9 mouse cellular contexts compared by ENCODE assay signal in the genomic region with DNA sequence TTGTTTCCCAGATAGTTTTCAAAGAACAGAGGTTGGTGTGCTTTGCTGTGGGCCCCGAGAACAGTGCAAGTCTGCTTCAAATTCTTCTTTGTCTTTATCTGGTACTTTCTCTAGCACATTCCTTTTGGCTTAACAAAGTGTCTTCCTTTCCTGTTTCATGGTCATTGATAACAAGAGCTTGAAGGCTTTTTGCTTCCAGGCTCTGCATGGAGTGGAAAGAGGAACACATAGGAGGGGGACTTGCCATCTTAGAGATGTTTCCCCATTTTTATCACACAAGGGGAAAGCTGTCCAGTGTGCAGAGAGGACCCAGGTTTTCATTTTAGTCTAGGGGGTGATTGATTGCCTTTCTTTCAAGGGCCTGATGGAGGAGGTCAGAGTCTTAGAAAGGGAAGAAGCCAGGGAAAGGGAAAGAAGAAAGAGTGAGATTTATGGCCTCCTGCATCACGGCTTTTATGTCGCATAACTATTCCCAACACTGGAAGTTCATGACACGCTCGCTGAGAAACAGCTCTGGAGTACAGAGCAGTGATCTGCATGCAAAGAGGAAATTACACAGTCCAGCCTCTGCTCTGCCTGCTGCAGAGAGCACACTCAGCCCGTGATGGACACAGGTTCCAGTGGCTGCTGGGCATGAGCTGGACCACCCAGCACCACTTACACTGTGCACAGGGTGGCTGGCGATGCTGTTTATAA.
DNase-seq lines count a peak whose midpoint lies in the region; ATAC-seq and TF ChIP-seq lines count a peak whose summit lies in the region.
"Had no signal": no experiment of that assay in that cellular context is flagged by ENCODE, and none has a peak within 500 bp of the region (broad histone marks: within the 10 kb centered on the region; RNA-seq: fewer than 3 reads in every experiment).

No protein-coding gene starts in this region.

- 35% methylated on average over 7 of the region's 7 CpGs for WGBS in heart, embryonic 10.5 days
- WGBS in heart, embryonic 16.5 days, result 21% methylated on average over 7 of the region's 7 CpGs

- no peak for DNase-seq in heart, embryonic 10.5 days (ENCODE audit: low spot score)
- no peak for DNase-seq in heart, postnatal 36 days
- peak; percentile 65 for DNase-seq in brain, embryonic 14.5 days (ENCODE audit: low read depth)
- DNase-seq in left cerebral cortex, adult 18-20 months (ENCODE audit: low spot score in 2 of 2), result no peak
- no peak for DNase-seq in cerebellum, adult 11 months
- DNase-seq in layer of hippocampus, adult 9-10 months (ENCODE audit: low spot score), result no peak

- no peak for TF ChIP-seq POLR2A in brain, embryonic 14.5 days (IDR thresholded peaks at IDR 0.05; ENCODE audit: borderline replicate concordance, extremely low read depth, insufficient read depth, insufficient read length, poor library complexity, severe bottlenecking)

- peak overlapping the region; percentile 45; the same call in 1 of the 2 replicates for H3K9ac ChIP-seq in heart, embryonic 16.5 days (ENCODE audit: low read length)

- no peak for TF ChIP-seq CTCF in brain, embryonic 14.5 days (IDR thresholded peaks at IDR 0.05; ENCODE audit: borderline replicate concordance, extremely low read depth, insufficient read depth, insufficient read length)

- no peak overlapping the region for H3K4me3 ChIP-seq in heart, embryonic 10.5 days
- H3K4me3 ChIP-seq in heart, embryonic 16.5 days (ENCODE audit: low read length), result no peak overlapping the region
- peak overlapping the region; percentile 5 for H3K4me3 ChIP-seq in megakaryocyte, embryonic 14.5 days (replicated peaks)

- no peaks in the 10 kb centered on the region for H3K9me3 ChIP-seq in heart, embryonic 10.5 days
- no peaks in the 10 kb centered on the region for H3K9me3 ChIP-seq in heart, embryonic 16.5 days (replicated peaks; ENCODE audit: control insufficient read depth, low read length)
- H3K9me3 ChIP-seq in megakaryocyte, embryonic 14.5 days, result no peaks in the 10 kb centered on the region

- H3K27me3 ChIP-seq in heart, embryonic 10.5 days (ENCODE audit: insufficient read depth, poor library complexity, severe bottlenecking), result no peaks in the 10 kb centered on the region
- H3K27me3 ChIP-seq in heart, embryonic 16.5 days (ENCODE audit: control insufficient read depth, insufficient read depth, low read length), result no peaks in the 10 kb centered on the region
- H3K27me3 ChIP-seq in megakaryocyte, embryonic 14.5 days (replicated peaks), result peaks cover 51% of the 10 kb centered on the region

- H3K36me3 ChIP-seq in heart, embryonic 10.5 days, result no peaks in the 10 kb centered on the region
- H3K36me3 ChIP-seq in heart, embryonic 16.5 days (ENCODE audit: control insufficient read depth, insufficient read depth), result no peaks in the 10 kb centered on the region
- H3K36me3 ChIP-seq in megakaryocyte, embryonic 14.5 days (replicated peaks; ENCODE audit: low read length), result no peaks in the 10 kb centered on the region

- H3K4me1 ChIP-seq in heart, embryonic 10.5 days, result peaks cover 45% of the 10 kb centered on the region
- peaks cover 65% of the 10 kb centered on the region for H3K4me1 ChIP-seq in heart, embryonic 16.5 days (ENCODE audit: control insufficient read depth, insufficient read depth, low read length)
- H3K4me1 ChIP-seq in megakaryocyte, embryonic 14.5 days, result peaks cover 18% of the 10 kb centered on the region

- peak overlapping the region; percentile 84 for H3K27ac ChIP-seq in heart, embryonic 10.5 days
- peak overlapping the region; percentile 83 for H3K27ac ChIP-seq in heart, embryonic 16.5 days (ENCODE audit: low read length)
- H3K27ac ChIP-seq: macrophage had no signal

- intact Hi-C loops in heart, postnatal 36 days (cut with DNase I), result no loop called here

- ATAC-seq in heart, embryonic 16.5 days (replicated peaks; ENCODE audit: extremely low read depth, insufficient read depth, low FRiP score), result peak; percentile 47

- H3K4me2 ChIP-seq in heart, embryonic 16.5 days (ENCODE audit: low read depth, low read length), result peak overlapping the region; percentile 26; the same call in 1 of the 2 replicates
